Mouse (Mus musculus) urinary bladder, postnatal 14 days (tissue): ENCODE data around the gene Tiprl.

Experiments
- DNase-seq: peaks from one replicate; pipeline ENCODE4 v3.0.0; 2021; ENCODE audit warnings: low spot score

Gene Tiprl

GRCm38 (mm10) chr1:165201445-165202012, 35.3 kb downstream of the Tiprl start:
- DNase-seq = no peak

- DNase-seq = no peak
Measured at GRCm38 (mm10) chr1:165200748-165201147, 36.0 kb downstream of the Tiprl start.

GRCm38 (mm10) chr1:165199639-165200038, 37.2 kb downstream of the Tiprl start:
- DNase-seq = no peak

GRCm38 (mm10) chr1:165198951-165199350, 37.8 kb downstream of the Tiprl start:
- DNase-seq = no peak

- no peak for DNase-seq
Measured at GRCm38 (mm10) chr1:165197875-165198274, 38.9 kb downstream of the Tiprl start.

- DNase-seq = no peak
Measured at GRCm38 (mm10) chr1:165195396-165195960, 41.3 kb downstream of the Tiprl start.

GRCm38 (mm10) chr1:165194662-165195013, 42.2 kb downstream of the Tiprl start:
- no peak for DNase-seq

GRCm38 (mm10) chr1:165193880-165194661, 42.7 kb downstream of the Tiprl start, which contains the start of gene Sft2d2:
Sft2d2 (minus strand) TSS chr1:165194438.
- peak; percentile 94 for DNase-seq

- no peak for DNase-seq
Measured at GRCm38 (mm10) chr1:165193426-165193825, 43.4 kb downstream of the Tiprl start.

GRCm38 (mm10) chr1:165192714-165193264, 44.0 kb downstream of the Tiprl start:
- no peak for DNase-seq

GRCm38 (mm10) chr1:165192102-165192501, 44.7 kb downstream of the Tiprl start:
- no peak for DNase-seq

- DNase-seq = no peak
Measured at GRCm38 (mm10) chr1:165191611-165192010, 45.2 kb downstream of the Tiprl start.

- DNase-seq = no peak
Measured at GRCm38 (mm10) chr1:165190571-165191273, 46.1 kb downstream of the Tiprl start.

- DNase-seq = no peak
Measured at GRCm38 (mm10) chr1:165190068-165190467, 46.7 kb downstream of the Tiprl start.

- no peak for DNase-seq
Measured at GRCm38 (mm10) chr1:165188806-165189580, 47.8 kb downstream of the Tiprl start.

GRCm38 (mm10) chr1:165187357-165187756, 49.4 kb downstream of the Tiprl start:
- no peak for DNase-seq

GRCm38 (mm10) chr1:165186491-165186890, 50.3 kb downstream of the Tiprl start:
- no peak for DNase-seq

GRCm38 (mm10) chr1:165185116-165185515, 51.7 kb downstream of the Tiprl start:
- no peak for DNase-seq

GRCm38 (mm10) chr1:165184178-165184577, 52.6 kb downstream of the Tiprl start:
- no peak for DNase-seq

GRCm38 (mm10) chr1:165183400-165183799, 53.4 kb downstream of the Tiprl start:
- no peak for DNase-seq

- DNase-seq = no peak
Measured at GRCm38 (mm10) chr1:165179321-165179720, 57.5 kb downstream of the Tiprl start.

GRCm38 (mm10) chr1:165178075-165178474, 58.7 kb downstream of the Tiprl start:
- no peak for DNase-seq
